Mouse (Mus musculus): ENCODE data around the gene Tas1r1. TPM values are rescaled to one million over a fixed set of nuclear protein-coding genes. Genes with fewer than 3 reads are reported as not detected.

Tas1r1 gene
- polyA plus RNA-seq, 1 experiment from 2014 or later = 2.1 TPM

GRCm38 (mm10) chr4:152078105-152078530 lies 39.8 kb upstream of the Tas1r1 start:
- Histone ChIP-seq H3K27ac (ENCODE audit: low read depth, low read length) (no peak overlapping the region), H3K4me2 (ENCODE audit: low read depth, low read length) (no peak overlapping the region), H3K27me3 (ENCODE audit: control insufficient read depth, insufficient read depth, low read length) (no peaks in the 10 kb centered on the region), H3K36me3 (ENCODE audit: control insufficient read depth, insufficient read depth, low read length) (no peaks in the 10 kb centered on the region), H3K9me3 (ENCODE audit: control insufficient read depth, low read length) (no peaks in the 10 kb centered on the region), H3K9ac (replicated peaks; ENCODE audit: low read depth, low read length) (no peak overlapping the region), H3K4me1 (ENCODE audit: control insufficient read depth, insufficient read depth, low read length) (no peaks in the 10 kb centered on the region), H3K4me3 (ENCODE audit: low read depth, low read length) (no peak overlapping the region)
- ATAC-seq (ENCODE audit: low read depth) = no peak
- WGBS = 93% methylated on average over 10 of the region's 10 CpGs

- 87% methylated on average over 9 of the region's 9 CpGs for WGBS
- H3K27ac ChIP-seq (ENCODE audit: low read depth, low read length) = no peak overlapping the region
- H3K9me3 ChIP-seq (ENCODE audit: control insufficient read depth, low read length) = no peaks in the 10 kb centered on the region
- no peaks in the 10 kb centered on the region for H3K36me3 ChIP-seq (ENCODE audit: control insufficient read depth, insufficient read depth, low read length)
- H3K9ac ChIP-seq (replicated peaks; ENCODE audit: low read depth, low read length) = no peak overlapping the region
- no peak for ATAC-seq (ENCODE audit: low read depth)
- H3K4me3 ChIP-seq (ENCODE audit: low read depth, low read length) = no peak overlapping the region
- H3K27me3 ChIP-seq (ENCODE audit: control insufficient read depth, insufficient read depth, low read length) = no peaks in the 10 kb centered on the region
- H3K4me1 ChIP-seq (ENCODE audit: control insufficient read depth, insufficient read depth, low read length) = no peaks in the 10 kb centered on the region
- no peak overlapping the region for H3K4me2 ChIP-seq (ENCODE audit: low read depth, low read length)
Observed at GRCm38 (mm10) chr4:152077191-152077590, 38.8 kb upstream of the Tas1r1 start.

GRCm38 (mm10) chr4:152074548-152074947 lies 36.2 kb upstream of the Tas1r1 start:
- H3K4me2 ChIP-seq (ENCODE audit: low read depth, low read length) = no peak overlapping the region
- no peak overlapping the region for H3K4me3 ChIP-seq (ENCODE audit: low read depth, low read length)
- no peak overlapping the region for H3K27ac ChIP-seq (ENCODE audit: low read depth, low read length)
- no peaks in the 10 kb centered on the region for H3K27me3 ChIP-seq (ENCODE audit: control insufficient read depth, insufficient read depth, low read length)
- WGBS = 88% methylated on average over 9 of the region's 9 CpGs
- no peaks in the 10 kb centered on the region for H3K9me3 ChIP-seq (ENCODE audit: control insufficient read depth, low read length)
- H3K9ac ChIP-seq (replicated peaks; ENCODE audit: low read depth, low read length) = no peak overlapping the region
- no peaks in the 10 kb centered on the region for H3K4me1 ChIP-seq (ENCODE audit: control insufficient read depth, insufficient read depth, low read length)
- H3K36me3 ChIP-seq (ENCODE audit: control insufficient read depth, insufficient read depth, low read length) = no peaks in the 10 kb centered on the region
- ATAC-seq (ENCODE audit: low read depth) = no peak

GRCm38 (mm10) chr4:152073715-152074114 lies 35.3 kb upstream of the Tas1r1 start:
- no peaks in the 10 kb centered on the region for H3K27me3 ChIP-seq (ENCODE audit: control insufficient read depth, insufficient read depth, low read length)
- no peaks in the 10 kb centered on the region for H3K36me3 ChIP-seq (ENCODE audit: control insufficient read depth, insufficient read depth, low read length)
- no peak for ATAC-seq (ENCODE audit: low read depth)
- H3K9me3 ChIP-seq (ENCODE audit: control insufficient read depth, low read length) = no peaks in the 10 kb centered on the region
- H3K4me2 ChIP-seq (ENCODE audit: low read depth, low read length) = no peak overlapping the region
- 89% methylated on average over 6 of the region's 6 CpGs for WGBS
- no peaks in the 10 kb centered on the region for H3K4me1 ChIP-seq (ENCODE audit: control insufficient read depth, insufficient read depth, low read length)
- no peak overlapping the region for H3K27ac ChIP-seq (ENCODE audit: low read depth, low read length)
- H3K9ac ChIP-seq (replicated peaks; ENCODE audit: low read depth, low read length) = no peak overlapping the region
- no peak overlapping the region for H3K4me3 ChIP-seq (ENCODE audit: low read depth, low read length)

GRCm38 (mm10) chr4:152072655-152073054 lies 34.3 kb upstream of the Tas1r1 start:
- H3K9me3 ChIP-seq (ENCODE audit: control insufficient read depth, low read length) = no peaks in the 10 kb centered on the region
- no peak overlapping the region for H3K9ac ChIP-seq (replicated peaks; ENCODE audit: low read depth, low read length)
- H3K27ac ChIP-seq (ENCODE audit: low read depth, low read length) = no peak overlapping the region
- H3K27me3 ChIP-seq (ENCODE audit: control insufficient read depth, insufficient read depth, low read length) = no peaks in the 10 kb centered on the region
- no peak for ATAC-seq (ENCODE audit: low read depth)
- H3K4me1 ChIP-seq (ENCODE audit: control insufficient read depth, insufficient read depth, low read length) = no peaks in the 10 kb centered on the region
- no peak overlapping the region for H3K4me3 ChIP-seq (ENCODE audit: low read depth, low read length)
- WGBS = 73% methylated on average over 10 of the region's 10 CpGs
- H3K4me2 ChIP-seq (ENCODE audit: low read depth, low read length) = no peak overlapping the region
- H3K36me3 ChIP-seq (ENCODE audit: control insufficient read depth, insufficient read depth, low read length) = no peaks in the 10 kb centered on the region

- Histone ChIP-seq H3K27me3 (ENCODE audit: control insufficient read depth, insufficient read depth, low read length) (no peaks in the 10 kb centered on the region), H3K4me2 (ENCODE audit: low read depth, low read length) (no peak within 1 kb of the TSS), H3K27ac (ENCODE audit: low read depth, low read length) (no peak within 1 kb of the TSS), H3K4me1 (ENCODE audit: control insufficient read depth, insufficient read depth, low read length) (no peaks in the 10 kb centered on the region), H3K36me3 (ENCODE audit: control insufficient read depth, insufficient read depth, low read length) (no peaks in the 10 kb centered on the region), H3K9ac (replicated peaks; ENCODE audit: low read depth, low read length) (no peak within 1 kb of the TSS), H3K4me3 (ENCODE audit: low read depth, low read length) (no peak within 1 kb of the TSS), H3K9me3 (ENCODE audit: control insufficient read depth, low read length) (no peaks in the 10 kb centered on the region)
- no peak for ATAC-seq (ENCODE audit: low read depth)
- WGBS = 63% methylated on average over 10 of the region's 10 CpGs
Observed at GRCm38 (mm10) chr4:152072121-152072601, 33.8 kb upstream of the Tas1r1 start, which contains the start of gene Plekhg5. Gene Plekhg5 (plus strand): TSS chr4:152072498.

GRCm38 (mm10) chr4:152070494-152071396 lies 32.4 kb upstream of the Tas1r1 start:
- no peaks in the 10 kb centered on the region for H3K36me3 ChIP-seq (ENCODE audit: control insufficient read depth, insufficient read depth, low read length)
- H3K9ac ChIP-seq (replicated peaks; ENCODE audit: low read depth, low read length) = no peak overlapping the region
- no peaks in the 10 kb centered on the region for H3K4me1 ChIP-seq (ENCODE audit: control insufficient read depth, insufficient read depth, low read length)
- no peak overlapping the region for H3K27ac ChIP-seq (ENCODE audit: low read depth, low read length)
- WGBS = 82% methylated on average over 11 of the region's 11 CpGs
- no peak overlapping the region for H3K4me3 ChIP-seq (ENCODE audit: low read depth, low read length)
- no peaks in the 10 kb centered on the region for H3K27me3 ChIP-seq (ENCODE audit: control insufficient read depth, insufficient read depth, low read length)
- no peak for ATAC-seq (ENCODE audit: low read depth)
- H3K9me3 ChIP-seq (ENCODE audit: control insufficient read depth, low read length) = no peaks in the 10 kb centered on the region
- no peak overlapping the region for H3K4me2 ChIP-seq (ENCODE audit: low read depth, low read length)

- 89% methylated on average over 3 of the region's 3 CpGs for WGBS
- no peaks in the 10 kb centered on the region for H3K9me3 ChIP-seq (ENCODE audit: control insufficient read depth, low read length)
- H3K27me3 ChIP-seq (ENCODE audit: control insufficient read depth, insufficient read depth, low read length) = no peaks in the 10 kb centered on the region
- ATAC-seq (ENCODE audit: low read depth) = no peak
- H3K9ac ChIP-seq (replicated peaks; ENCODE audit: low read depth, low read length) = no peak overlapping the region
- H3K4me3 ChIP-seq (ENCODE audit: low read depth, low read length) = no peak overlapping the region
- no peaks in the 10 kb centered on the region for H3K36me3 ChIP-seq (ENCODE audit: control insufficient read depth, insufficient read depth, low read length)
- no peak overlapping the region for H3K27ac ChIP-seq (ENCODE audit: low read depth, low read length)
- no peaks in the 10 kb centered on the region for H3K4me1 ChIP-seq (ENCODE audit: control insufficient read depth, insufficient read depth, low read length)
- no peak overlapping the region for H3K4me2 ChIP-seq (ENCODE audit: low read depth, low read length)
Observed at GRCm38 (mm10) chr4:152069245-152069644, 30.9 kb upstream of the Tas1r1 start.

GRCm38 (mm10) chr4:152068166-152068724 lies 29.9 kb upstream of the Tas1r1 start:
- H3K27me3 ChIP-seq (ENCODE audit: control insufficient read depth, insufficient read depth, low read length) = no peaks in the 10 kb centered on the region
- ATAC-seq (ENCODE audit: low read depth) = no peak
- H3K4me1 ChIP-seq (ENCODE audit: control insufficient read depth, insufficient read depth, low read length) = no peaks in the 10 kb centered on the region
- no peaks in the 10 kb centered on the region for H3K36me3 ChIP-seq (ENCODE audit: control insufficient read depth, insufficient read depth, low read length)
- no peak overlapping the region for H3K27ac ChIP-seq (ENCODE audit: low read depth, low read length)
- H3K4me3 ChIP-seq (ENCODE audit: low read depth, low read length) = no peak overlapping the region
- WGBS = 76% methylated on average over 6 of the region's 6 CpGs
- no peaks in the 10 kb centered on the region for H3K9me3 ChIP-seq (ENCODE audit: control insufficient read depth, low read length)
- no peak overlapping the region for H3K9ac ChIP-seq (replicated peaks; ENCODE audit: low read depth, low read length)
- H3K4me2 ChIP-seq (ENCODE audit: low read depth, low read length) = no peak overlapping the region

Measured in neural tube, embryonic 14.5 days (tissue).